Mouse (Mus musculus) heart, postnatal 14 days (tissue): ENCODE measurements around the gene Pdgfb. TPM values are rescaled to one million over a fixed set of nuclear protein-coding genes. Genes with fewer than 3 reads are reported as not detected.

Source experiments
- DNase-seq, 2 experiments: peaks; one replicate each; pipeline ENCODE4 v3.0.0; 2021 to 2022
- intact Hi-C: fragments of 180-260 bp; cut with DNase I; formaldehyde crosslinking; loops from one replicate; pipeline ENCODE4 v1.15.1; 2025
- total RNA-seq, 2 experiments: library from RNA; stranded (reverse); gene quantifications; 2 replicates each; pipeline ENCODE4 v1.2.3; 2021

Pdgfb gene
- total RNA-seq, 2 experiments from 2014 or later, result 42.2 to 43.4 TPM

DNA sequence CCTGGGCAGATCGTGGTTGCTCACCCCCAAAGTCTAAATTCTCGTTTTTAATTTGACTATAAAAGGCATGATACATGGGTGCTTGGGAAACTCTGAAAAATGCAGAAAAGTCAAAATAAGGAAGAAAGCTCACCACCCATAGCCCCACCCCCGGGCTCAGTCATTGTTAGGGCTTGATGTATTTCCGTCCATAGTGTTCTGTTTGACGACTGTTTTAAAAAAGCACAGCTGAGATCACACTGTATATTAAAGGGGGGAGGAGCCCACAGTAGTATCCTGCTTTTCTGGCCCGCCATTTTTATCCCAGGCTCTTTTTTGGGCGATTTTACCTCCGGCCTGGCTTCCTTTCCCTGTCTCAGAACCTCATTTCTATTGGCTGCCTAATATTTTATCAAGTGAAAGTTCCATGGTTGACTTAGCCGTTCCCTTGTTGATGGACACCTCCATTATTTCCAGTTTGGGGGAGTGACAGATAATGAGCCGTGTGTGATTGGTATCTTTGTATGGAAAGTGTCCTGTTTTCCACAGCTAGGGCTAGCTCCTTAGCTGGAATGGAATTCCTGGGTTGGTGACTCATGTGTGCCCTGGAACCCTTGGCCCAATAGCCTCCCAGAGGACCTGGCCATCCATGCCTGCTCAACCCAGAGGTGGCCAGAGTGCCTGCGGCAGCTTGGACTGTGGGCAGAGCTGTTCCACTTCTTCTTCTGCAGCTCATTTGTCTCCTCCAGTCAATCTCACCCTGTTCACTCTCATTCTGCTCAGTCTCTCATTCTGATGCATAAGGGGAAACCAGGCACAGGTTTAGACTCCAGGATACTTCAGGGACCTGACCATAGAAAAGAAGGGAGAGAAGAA, 22.7 kb upstream of the Pdgfb start:
- intact Hi-C loops, result no loop called here
- no peak for DNase-seq

DNA sequence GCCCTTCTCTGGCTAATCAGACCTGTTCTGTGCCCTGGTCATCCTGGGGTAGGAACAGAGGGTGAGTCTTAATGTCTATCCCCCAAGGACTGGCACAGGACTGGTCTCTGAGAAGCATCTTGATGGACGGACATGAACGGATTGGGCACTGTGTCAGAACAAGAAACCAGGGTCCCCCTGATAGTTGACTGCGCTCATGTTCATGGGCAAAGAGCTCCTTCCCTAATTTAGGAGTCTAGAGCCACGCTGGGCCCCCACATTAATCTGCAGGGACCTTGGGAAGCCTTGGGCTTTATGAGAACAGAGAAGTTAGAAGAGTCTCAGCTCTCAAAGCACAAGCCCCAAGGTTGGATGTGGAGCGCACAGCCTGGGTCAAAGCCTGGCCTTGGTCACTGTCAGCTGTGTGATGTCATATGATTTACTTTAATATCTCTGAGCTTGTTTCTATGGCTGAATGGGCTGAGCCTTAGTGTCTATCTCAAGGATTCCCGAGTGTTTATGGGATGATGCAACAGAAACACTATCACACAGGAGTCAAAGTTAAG, 20.6 kb upstream of the Pdgfb start:
- intact Hi-C loops, result no loop called here
- DNase-seq, result no peak

DNA sequence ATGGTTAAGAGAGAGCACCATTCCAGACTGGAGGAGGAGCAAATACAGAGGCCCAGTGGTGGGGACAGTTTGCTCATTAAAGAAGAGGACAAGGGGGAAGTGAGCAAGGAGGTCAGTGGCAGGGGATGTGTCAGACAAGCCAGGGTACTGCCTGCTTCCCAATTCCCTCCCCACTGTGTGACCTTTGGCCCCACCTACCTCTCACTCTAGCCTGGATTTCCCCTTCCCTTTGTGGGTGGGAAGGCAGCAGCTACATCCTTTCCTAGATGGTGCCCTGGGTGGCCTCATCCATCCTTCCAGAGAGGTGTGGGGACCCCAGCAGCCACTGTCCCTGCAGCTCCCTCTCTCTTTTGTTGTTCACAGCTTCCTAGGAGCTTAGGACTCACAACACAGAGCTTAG, 20.1 kb upstream of the Pdgfb start:
- DNase-seq, result no peak
- intact Hi-C loops, result no loop called here

DNA sequence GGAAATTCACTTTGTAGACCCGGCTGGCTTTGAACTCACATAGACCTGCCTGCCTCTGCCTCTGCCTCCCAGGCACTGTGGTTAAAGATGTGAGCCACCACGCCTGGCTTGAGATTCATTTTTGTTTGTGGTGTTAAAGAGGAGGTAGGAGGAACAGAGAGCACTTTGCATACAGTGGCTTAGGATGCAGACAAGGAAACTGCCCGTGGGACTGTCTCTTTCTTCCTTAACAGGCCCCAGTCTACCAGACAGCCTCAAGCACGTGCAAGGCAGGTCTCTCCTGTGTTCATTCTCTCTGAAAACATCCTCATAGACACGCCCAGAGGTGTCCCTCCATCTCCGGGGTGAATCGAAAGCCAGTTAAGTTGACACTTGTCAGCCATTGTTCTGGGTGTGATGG, 19.6 kb upstream of the Pdgfb start:
- no peak for DNase-seq
- intact Hi-C loops, result no loop called here

DNA sequence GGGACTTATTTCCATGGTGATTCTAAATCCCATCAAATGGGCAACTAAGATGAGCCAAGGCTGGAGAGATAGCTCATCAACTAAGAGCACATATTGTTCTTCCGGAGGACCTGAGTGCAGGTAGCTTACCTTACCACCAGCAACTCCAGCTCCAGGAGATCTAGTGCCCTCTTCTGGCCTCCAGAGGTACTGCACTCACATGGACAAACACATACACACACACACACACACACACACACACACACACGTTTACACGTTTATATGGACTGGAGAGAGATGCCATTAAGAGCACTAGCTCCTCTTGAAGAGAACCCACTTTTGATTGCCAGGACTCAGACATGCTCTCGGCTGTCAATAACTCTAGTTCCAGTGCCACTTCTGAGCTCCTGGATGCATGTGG, 16.4 kb upstream of the Pdgfb start:
- intact Hi-C loops, result no loop called here
- DNase-seq, result no peak

DNA sequence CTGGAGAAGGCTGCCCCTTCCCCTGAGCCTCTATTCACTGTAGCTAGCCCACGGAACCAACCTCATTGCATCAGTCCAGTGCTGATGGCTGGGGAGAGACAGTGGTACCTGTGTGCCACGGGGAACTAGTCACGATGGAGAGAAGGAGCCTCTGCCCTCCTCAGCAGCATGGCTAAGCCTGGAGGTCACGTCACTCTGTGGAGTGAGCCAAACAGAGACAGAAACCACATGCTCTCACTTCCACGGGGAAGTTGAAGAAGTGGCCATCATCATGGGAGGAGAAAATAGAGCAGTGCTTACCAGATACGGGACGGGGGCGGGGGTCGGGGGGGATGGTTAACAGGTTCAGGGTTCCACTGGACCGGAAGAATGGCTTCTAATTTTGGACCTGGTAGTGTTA, 15.6 kb upstream of the Pdgfb start:
- no peak for DNase-seq
- intact Hi-C loops, result no loop called here

DNA sequence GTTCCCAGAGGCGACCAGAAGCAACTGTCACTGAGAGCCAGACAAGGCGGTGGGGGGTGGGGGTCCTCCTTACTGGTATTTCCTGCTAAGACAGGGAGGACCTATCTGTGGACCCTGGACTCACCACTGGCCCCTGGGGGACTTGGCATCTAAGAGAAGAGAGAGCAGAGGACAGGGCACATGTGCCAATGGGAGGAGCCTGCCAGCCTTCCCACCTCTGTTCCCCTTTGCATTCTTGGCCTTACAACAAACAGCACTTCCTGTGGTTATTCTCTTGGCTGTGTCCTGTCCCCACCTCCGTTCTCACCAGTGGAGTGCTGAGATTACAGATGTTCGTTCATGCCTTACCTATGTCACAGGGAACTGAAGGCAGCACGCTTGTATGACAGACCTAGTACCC, 14.1 kb upstream of the Pdgfb start:
- no peak for DNase-seq
- intact Hi-C loops, result no loop called here

DNA sequence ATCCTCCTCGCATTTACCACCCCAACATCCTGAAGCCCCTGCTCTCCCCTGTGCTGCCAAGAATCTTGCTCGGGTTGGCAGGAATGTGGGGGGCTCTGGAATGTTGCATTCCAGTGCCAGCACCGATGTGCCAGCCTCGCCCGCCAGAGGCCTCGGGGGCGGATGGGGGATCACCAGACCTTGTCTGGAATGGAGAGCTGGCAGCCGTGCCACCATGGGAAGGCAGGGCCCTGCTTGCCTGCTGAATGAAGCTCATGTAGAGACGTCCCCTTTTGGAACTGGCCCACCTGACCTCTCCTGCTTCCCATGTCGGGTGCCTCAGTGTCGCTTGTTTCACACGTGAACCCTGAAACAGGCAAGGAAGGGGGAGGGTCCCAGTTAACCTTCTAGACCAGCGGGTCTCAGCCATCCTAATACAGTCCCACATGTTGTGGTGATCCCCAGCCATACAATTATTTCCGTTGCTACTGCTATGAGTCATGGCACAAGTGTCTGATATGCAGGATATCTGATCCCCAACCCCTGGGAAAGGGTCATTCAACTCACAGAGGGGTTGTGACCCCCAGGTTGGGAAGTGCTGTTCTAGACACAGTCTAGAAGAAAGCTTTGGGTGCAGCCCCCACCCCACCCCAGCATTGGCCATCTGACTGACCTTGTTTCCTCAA, 12.0 kb upstream of the Pdgfb start:
- intact Hi-C loops, result no loop called here
- DNase-seq, result no peak

DNA sequence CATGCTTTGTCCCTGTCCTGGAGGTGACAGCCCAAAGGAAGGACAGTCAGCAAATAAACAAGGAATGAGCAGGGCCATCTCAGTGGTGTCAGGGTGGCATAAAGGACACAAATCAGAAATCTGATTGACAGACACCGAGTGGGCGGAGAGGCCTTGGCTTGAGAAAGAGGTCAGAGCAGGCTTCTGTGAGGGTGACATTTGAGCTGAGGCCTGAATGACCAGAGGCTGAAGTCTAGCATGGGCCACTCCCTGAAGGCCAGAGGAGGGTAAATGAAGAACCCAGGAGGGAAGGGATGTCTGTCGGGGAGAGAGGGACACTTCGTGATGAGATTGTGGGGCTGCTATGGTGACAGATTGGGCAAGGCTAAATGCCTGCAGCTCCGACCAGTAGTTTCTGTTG, 11.3 kb upstream of the Pdgfb start:
- DNase-seq, result no peak
- intact Hi-C loops, result no loop called here

DNA sequence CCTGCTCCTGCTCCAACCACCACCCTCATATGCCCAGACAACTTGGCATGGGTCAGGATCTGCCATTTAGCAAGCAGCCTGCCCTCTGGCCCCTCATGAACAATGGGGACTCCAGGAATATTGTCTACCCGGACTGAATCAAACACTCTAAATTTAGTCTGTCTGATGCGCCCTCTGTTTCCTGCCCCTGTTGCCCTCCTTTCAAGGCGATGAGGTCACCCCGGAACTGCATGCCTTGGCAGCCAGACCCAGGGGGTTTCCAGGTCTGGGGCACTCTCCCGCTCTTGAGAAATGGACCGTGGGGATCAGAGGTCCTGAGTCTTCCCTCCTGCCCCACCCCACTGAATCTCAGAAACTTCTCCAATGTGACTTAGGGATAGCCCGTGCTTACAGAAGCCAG, 10.8 kb upstream of the Pdgfb start:
- peak in 1 of 2 experiments; percentile 41 for DNase-seq

DNA sequence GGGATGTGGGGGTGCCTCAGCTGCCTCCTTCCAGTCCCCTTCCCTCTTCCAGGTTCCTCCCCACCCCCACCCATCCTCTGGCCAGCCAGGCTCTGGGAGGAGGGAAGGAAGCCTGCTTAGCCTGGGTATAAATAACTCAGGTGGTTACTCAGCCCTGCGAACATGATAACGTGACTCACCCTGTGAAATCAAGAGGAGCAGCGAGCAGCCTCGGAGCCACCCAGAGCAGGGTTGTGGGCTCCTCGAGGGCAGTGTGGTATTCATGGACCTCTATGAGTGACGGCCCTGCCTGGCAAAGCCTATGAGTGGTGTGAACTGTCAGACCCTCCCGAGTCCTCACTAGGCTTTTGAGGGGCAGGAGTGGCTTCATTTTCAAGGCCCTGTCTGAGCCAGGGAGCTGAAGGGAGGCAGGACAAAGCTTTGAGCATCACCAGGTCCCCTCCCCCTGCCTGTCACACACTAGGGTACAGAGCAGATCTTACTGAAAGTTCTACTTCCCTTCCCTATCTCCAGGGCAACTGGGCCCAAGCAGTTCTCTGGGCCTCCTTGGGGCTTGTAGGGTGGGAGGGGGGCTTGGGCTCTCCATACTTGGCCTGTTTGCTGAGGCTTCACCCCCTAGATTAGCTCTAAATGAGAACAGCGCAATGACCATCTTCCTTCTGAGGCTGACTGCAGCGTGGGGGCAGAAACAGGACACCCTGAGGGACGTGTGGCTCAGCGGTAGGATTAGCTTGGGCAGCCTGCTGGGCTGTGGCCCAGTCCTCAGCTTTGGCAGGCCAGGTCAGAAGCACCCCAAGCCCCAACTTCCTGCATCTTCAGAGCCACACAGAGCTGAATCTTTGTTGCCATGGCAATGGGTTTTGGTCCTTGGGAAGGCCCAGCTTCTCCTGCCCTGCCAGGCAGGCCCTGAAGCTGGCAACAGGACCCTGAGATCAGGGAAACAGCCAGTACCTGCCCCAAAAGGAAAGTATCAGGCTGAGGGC, 9.8 kb upstream of the Pdgfb start:
- peak in 1 of 2 experiments; percentile 42 for DNase-seq
- intact Hi-C loops, result no loop called here

More for the DNA sequence above, 10.8 kb upstream of the Pdgfb start:
- intact Hi-C loops, result no loop called here

DNA sequence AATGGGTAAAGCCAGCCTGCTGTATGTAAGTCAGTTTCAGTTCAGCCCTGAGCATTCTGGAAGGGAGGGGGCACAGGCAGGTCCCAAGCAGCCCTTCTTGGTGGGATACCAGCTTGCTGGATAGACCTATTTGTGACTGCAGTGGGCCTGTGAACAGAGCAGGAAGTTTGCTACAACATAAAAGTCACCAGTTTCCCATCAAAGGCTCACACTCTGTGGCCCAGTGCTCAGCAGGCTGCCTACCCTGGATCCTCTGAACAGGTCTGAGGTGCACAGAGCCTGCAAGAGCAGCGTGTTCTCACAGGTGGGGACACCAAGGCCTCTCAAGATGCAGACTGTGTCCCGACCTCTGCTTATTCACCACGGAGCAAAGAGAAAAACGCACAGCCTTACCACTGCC, 5.7 kb upstream of the Pdgfb start:
- no peak for DNase-seq
- intact Hi-C loops, result no loop called here

DNA sequence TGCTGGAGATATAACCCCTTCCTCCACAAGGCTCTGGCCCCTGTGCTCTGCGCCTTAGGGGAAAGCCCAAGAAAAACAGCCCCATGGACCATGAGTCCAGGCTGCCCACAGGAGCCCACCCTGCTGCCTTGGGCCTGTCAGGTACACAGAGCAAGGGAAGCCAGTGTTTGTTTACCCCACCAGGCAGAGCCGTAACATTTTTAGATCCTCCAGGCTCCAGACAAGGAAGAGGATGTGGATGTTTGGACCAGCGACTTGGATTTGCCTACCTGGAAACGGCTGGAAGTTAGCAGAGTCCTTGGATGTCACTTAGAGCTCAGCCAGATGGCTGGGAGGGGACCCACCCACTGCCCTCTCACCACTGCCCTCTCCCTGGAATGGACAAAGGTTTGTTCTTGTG, 4.8 kb upstream of the Pdgfb start:
- DNase-seq, result no peak
- intact Hi-C loops, result no loop called here

DNA sequence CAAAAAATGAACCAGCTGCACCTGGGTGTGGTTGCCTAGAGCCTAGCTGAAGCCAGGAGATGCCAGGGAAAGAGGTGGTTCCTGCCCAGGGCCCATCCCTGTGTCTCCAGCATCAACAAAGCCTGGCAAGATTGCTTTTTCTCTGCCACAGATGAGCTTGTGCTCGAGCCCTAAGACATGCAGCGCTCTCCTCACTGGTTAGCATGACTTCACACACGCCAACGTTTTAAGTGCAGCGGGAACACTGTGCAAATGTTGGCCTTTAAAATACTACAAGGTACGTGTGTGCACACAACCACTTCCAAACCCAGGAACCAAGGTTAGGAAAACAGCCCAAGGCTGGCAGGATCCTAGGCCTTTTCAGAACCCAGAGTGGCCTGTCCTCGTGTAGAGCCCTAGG, 4.4 kb upstream of the Pdgfb start:
- intact Hi-C loops, result no loop called here
- DNase-seq, result no peak

DNA sequence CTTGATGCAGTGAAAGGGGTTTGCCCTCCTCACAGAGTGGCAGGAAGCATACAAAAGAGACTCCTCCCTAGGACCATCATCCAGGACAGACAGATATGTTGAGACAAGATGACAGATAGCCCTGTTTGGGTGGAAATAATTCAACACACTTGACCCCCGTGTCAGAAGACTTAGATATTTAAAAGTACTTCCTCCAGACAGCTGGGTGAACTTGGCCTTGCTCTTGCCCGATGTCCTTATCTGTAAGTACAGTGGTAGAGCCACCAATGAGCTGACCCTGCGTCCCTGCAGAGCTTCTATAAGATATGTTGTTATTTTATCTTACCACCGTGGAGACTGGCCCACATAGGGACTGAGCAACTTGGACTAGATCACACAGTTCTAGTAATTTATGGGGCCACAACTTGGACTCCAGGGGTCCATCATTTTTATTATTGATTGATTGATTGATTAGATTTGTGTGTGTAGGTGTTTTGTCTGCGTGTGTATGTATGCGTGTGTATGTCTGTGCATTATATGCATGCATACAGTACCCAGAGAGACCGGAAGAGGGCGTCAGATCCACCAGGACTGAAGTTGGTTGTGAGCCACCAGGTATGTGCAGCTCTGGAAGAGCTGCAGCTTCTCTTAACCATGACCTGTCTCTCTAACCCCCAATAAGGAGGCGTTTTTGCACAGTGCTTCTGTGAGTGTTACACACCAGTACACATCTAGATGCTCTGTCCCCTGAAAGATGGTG, 2.0 kb upstream of the Pdgfb start:
- no peak for DNase-seq
- intact Hi-C loops, result no loop called here

DNA sequence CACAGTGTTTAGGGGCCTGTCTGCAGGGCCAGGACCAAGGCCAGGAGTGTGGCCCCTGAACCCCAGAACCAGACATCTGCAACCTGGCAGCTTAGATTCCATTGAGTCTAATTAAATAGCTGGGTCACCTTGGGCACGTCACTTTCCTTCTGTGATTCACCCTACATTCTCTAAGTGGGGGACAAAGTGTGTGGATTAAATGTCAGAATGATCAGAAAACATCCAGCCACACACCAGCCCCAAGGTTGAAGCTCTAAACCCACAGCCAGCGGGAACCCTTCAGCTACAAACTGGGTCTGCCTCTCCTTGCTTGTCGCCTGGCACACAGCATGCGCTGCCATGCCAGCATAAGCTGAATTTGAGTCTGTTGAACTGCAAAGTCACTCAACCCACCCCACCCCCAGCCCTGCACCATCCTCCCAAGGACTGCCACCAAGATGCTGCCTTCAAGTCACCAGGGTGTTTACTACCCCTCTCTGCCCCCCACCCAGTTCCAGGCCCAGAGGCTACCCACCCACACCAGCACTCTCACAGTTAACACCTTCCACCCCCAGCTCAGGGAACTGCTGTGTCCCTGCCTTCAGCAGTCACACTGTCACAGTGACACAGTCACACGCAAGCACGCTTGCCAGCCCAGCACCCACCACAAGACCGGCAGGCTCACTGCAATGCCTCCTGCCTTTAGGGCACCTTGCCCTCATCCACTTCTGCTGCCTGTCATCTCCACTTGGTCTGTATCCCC, 605 bp upstream of the Pdgfb start:
- no peak for DNase-seq
- intact Hi-C loops, result no loop called here

DNA sequence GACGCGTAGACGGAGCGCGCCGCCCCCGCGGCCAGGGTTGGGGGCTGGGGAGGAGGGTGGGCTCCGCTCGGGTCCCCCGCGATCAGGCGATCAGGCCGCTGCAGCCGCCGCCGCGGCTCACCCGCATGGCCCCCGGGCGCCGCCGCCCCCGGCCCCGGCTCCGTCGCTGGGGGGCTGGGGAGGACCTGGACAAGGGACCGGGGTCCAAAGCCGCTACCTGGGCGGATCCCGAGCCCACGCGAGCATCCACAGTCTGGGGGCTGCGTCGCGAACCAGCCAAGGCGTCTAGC, 801 bp downstream of the Pdgfb start:
- intact Hi-C loops, result loop anchor here (1.0 kb wide), 1 partner anchor 36 kb away; no protein-coding TSS in a partner anchor

DNA sequence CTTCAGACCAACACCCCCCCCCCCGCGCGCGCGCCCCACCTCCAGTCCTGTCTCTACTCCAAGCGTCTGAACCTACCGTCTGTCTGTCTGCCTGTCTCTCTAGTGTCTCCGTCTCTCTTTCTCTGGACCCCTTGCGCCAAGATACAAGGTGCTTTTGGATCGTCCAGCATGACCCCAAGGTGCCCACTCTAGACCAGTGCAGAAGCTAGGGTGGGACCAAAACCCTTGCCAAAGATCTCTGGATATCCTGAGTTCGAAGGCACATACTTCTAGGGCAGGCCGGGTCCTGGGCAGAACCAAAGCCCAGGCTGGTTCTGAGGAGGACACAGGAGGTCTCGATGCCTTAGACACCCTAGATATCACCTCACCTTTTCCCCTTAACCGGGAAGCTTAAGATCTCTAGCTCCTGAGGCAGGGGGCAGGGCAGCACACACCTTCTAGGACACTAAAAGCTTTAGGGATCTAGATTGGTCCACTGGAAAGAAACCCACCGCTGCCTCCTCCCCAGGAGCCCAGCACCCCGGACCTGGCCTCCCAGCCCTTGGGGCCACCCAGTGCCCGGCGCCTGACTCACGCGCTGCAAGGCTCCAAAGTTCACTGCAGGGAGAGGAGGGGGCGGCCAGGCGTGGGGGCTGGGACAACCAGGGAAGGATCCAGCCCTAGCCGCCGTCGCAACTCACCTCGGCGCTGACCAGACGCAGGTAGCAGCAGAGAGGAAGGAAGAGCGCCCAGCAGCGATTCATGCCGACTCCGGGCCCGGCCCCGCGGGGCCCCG, 1.3 kb downstream of the Pdgfb start:
- no peak for DNase-seq

More for the DNA sequence above, 801 bp downstream of the Pdgfb start:
- DNase-seq, result no peak

More for the DNA sequence above, 1.3 kb downstream of the Pdgfb start:
- intact Hi-C loops, result loop anchor here (1.0 to 2.0 kb wide), 3 partner anchors 37 to 61 kb away; no protein-coding TSS in a partner anchor
